Mouse (Mus musculus) liver, adult 2 months (tissue): ENCODE results near the gene Snx25. TPM values are rescaled to one million over a fixed set of nuclear protein-coding genes. Genes with fewer than 3 reads are reported as not detected.
A peak's percentile ranks its signal among the peaks of the same experiment; 100 is the strongest.

Source experiments
- DNase-seq: peaks from one replicate; pipeline ENCODE4 v3.0.0-alpha.2; 2011; ENCODE audit warnings: low read depth, low spot score; ENCODE audit errors: extremely low read depth
- H3K27ac ChIP-seq: fragments of 200-500 bp; replicated peaks from 2 replicates; pipeline ENCODE4 v1.5.1; 2012; ENCODE audit warnings: low read depth, mild to moderate bottlenecking, control low read depth, inconsistent platforms, low read length; ENCODE audit not compliant: insufficient read depth
- H3K27me3 ChIP-seq: fragments of 200-500 bp; 2 replicates; pipeline ENCODE4 v1.6.1; 2012; ENCODE audit warnings: mild to moderate bottlenecking, moderate library complexity, low read length, inconsistent platforms; ENCODE audit not compliant: control insufficient read depth, insufficient read depth
- H3K36me3 ChIP-seq: fragments of 200-500 bp; 2 replicates; pipeline ENCODE4 v1.6.1; 2012; ENCODE audit warnings: low read length, inconsistent platforms; ENCODE audit not compliant: control insufficient read depth, insufficient read depth
- H3K4me1 ChIP-seq: fragments of 200-500 bp; 2 replicates; pipeline ENCODE4 v1.6.1; 2011; ENCODE audit warnings: low read length; ENCODE audit not compliant: control insufficient read depth, insufficient read depth
- H3K4me3 ChIP-seq: fragments of 200-500 bp; 2 replicates; pipeline ENCODE4 v1.5.1; 2011; ENCODE audit warnings: low read depth, mild to moderate bottlenecking, control low read depth, low read length, moderate library complexity; ENCODE audit not compliant: insufficient read depth
- H3K79me2 ChIP-seq: fragments of 200-500 bp; 2 replicates; pipeline ENCODE4 v1.6.1; 2012; ENCODE audit warnings: inconsistent platforms, mild to moderate bottlenecking, low read length, moderate library complexity; ENCODE audit not compliant: control insufficient read depth, insufficient read depth
- H3K9ac ChIP-seq: fragments of 200-500 bp; 2 replicates; pipeline ENCODE4 v1.6.1; 2012; ENCODE audit warnings: low read depth, mild to moderate bottlenecking, control low read depth, inconsistent platforms, low read length
- CTCF ChIP-seq: fragments of 200-500 bp; IDR thresholded peaks from 2 replicates; pipeline ENCODE4 v1.5.1; 2011; ENCODE audit warnings: low read depth, low read length, control low read depth
- POLR2A ChIP-seq: fragments of 200-500 bp; IDR thresholded peaks from 2 replicates; pipeline ENCODE4 v1.6.1; 2011; ENCODE audit warnings: low read length, control low read depth; ENCODE audit not compliant: insufficient read depth; ENCODE audit errors: extremely low read depth
- WGBS: fragments of 180-500 bp; shearing (Covaris S2); methylation state at CpG from one replicate; pipeline ENCODE4 v1.1.7; 2018; 5-methylcytosine and 5-hydroxymethylcytosine counted together
- polyA plus RNA-seq: library from polyadenylated mRNA; depleted of rRNA; stranded (reverse); fragments of >200 nt; gene quantifications from 2 replicates; pipeline ENCODE4 v1.2.3, GENCODE M21; 2012
- total RNA-seq: library from RNA; depleted of rRNA; stranded (reverse); fragments of >200 nt; gene quantifications from 2 replicates; pipeline ENCODE4 v1.2.3, GENCODE M21; 2014

The Snx25 gene
- total and polyA plus RNA-seq, 2 experiments: 3.0 to 10.7 TPM

DNA sequence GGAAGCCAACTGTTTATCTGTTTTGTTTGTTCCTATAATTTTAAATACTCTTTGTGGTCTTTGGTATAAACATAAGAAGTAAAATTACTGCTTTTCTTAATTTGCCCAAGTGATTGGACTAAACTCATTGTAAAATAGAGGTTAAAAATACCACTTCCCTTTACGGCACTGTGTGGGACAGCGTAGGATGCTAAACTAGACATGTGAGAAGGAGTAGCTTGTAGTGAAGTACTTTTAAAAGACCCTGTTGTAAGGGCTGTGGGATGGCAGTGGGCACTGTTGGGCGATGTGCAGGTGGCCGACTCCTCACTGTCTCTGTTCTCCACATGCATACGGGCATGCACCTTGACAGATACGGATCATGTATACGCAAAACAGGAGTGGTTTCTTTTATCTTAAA lies 28.2 kb upstream of the Snx25 start:
- 98% methylated on average over 7 of the region's 7 CpGs for WGBS
- TF ChIP-seq CTCF (no peak), POLR2A (no peak)
- H3K9ac ChIP-seq: no peak overlapping the region

DNA sequence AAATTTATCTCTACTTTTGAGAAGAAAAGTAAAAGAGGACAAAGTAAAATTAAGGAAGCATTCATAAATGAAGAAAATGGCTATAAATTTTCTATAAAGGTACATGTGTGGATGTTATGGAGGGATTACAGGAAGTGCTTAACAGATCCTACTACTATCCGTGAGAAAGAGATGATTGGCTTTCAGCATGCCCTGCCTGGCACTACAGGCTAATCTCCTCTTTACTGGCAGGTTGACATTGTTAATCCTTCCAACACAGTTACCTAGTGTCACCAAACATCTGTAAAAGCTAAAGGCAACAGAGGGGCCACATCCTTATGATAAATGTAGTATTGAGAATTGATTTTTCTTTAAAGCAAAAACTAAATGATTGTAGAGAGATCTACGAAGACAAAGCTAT lies 21.7 kb upstream of the Snx25 start:
- Histone ChIP-seq H3K4me3 (no peak overlapping the region), H3K36me3 (peaks cover 14% of the 10 kb centered on the region), H3K27ac (no peak overlapping the region), H3K27me3 (no peaks in the 10 kb centered on the region), H3K79me2 (peaks cover 3% of the 10 kb centered on the region; the same call in 1 of the 2 replicates), H3K9ac (no peak overlapping the region), H3K4me1 (peaks cover 3% of the 10 kb centered on the region; the same call in 1 of the 2 replicates)
- TF ChIP-seq POLR2A: no peak
- no peak for TF ChIP-seq CTCF
- 87% methylated on average over 2 of the region's 2 CpGs for WGBS
- DNase-seq: no peak

More for the DNA sequence above, 28.2 kb upstream of the Snx25 start:
- Histone ChIP-seq H3K4me1 (no peaks in the 10 kb centered on the region), H3K27ac (no peak overlapping the region), H3K4me3 (no peak overlapping the region), H3K27me3 (no peaks in the 10 kb centered on the region), H3K79me2 (peaks cover 4% of the 10 kb centered on the region; the same call in 1 of the 2 replicates), H3K36me3 (peaks cover 13% of the 10 kb centered on the region)
- no peak for DNase-seq

DNA sequence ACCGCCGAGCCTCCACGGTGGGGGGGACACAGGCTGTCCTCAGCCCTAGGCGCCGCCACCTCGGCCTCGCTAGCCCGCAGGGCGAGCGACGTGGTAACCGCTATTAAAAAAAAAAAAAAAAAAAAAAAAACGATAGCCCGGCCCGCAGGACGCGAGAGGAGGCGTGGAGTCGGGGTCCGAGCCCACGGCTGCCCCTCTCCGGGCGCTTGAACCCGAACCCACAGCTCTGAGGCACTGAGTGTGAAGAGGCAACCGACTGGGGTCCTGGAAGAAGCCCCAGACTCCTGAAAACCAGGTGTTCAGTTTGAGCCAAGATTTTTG lies 11.9 kb upstream of the Snx25 start:
- under 1% methylated on average over 24 of the region's 25 CpGs for WGBS
- Histone ChIP-seq H3K9ac (peak overlapping the region; percentile 95), H3K27ac (peak overlapping the region; percentile 68), H3K27me3 (no peaks in the 10 kb centered on the region), H3K4me1 (peaks cover 6% of the 10 kb centered on the region; the same call in 1 of the 2 replicates), H3K79me2 (peaks cover 5% of the 10 kb centered on the region; the same call in 1 of the 2 replicates), H3K4me3 (peak overlapping the region; percentile 88), H3K36me3 (no peaks in the 10 kb centered on the region)
- TF ChIP-seq CTCF: no peak
- no peak for TF ChIP-seq POLR2A
- no peak for DNase-seq

DNA sequence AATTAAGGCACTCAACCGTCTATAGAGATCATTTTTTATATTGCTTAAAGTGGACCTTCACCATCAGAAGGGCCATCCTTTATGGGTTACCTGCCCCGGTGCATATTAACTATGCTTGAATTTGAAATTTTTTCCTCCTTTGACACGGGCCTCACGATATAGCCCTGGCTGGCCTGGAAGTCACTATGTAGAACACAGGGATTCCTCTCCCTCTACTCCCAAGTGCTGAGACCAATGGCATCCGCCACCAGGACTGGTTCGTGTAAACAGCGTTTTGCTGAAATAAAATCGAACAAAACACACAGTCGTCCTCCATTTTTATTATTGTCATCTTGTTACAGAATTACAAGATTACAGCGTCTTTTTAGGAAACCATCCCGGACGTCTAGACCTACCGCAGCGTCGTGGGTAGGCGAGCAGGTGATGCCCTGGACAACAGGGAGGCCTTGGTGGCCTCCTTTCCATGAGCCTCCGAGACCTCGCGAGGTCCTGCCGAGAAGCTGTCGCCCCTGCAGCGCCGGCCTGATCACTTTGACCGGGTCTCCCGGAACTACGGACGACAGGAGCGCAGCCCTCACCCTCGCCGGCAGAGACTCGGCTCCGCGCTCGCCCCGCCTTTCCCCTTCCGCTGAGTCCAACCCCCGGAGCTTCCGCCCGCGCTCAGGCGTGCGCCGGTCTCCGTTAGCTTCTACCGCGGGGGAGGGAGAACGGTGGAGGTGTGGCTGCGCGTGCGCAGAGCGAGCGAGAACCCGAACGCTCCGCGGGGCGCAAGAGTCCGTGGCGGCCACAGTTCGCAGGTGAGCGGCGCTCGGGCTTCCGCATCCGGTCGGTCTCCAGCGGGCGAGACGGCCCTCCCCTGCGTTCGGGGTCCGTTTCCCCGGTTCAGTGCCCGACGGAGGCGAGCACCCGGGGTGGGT lies 11.3 kb upstream of the Snx25 start:
- TF ChIP-seq POLR2A: peak; percentile 90
- TF ChIP-seq CTCF: no peak
- Histone ChIP-seq H3K27me3 (no peaks in the 10 kb centered on the region), H3K27ac (peak overlapping the region; percentile 68), H3K36me3 (no peaks in the 10 kb centered on the region), H3K4me1 (peaks cover 6% of the 10 kb centered on the region; the same call in 1 of the 2 replicates), H3K4me3 (peak overlapping the region; percentile 88), H3K79me2 (peaks cover 5% of the 10 kb centered on the region; the same call in 1 of the 2 replicates), H3K9ac (peak overlapping the region; percentile 95)
- DNase-seq: peak; percentile 87
- under 1% methylated on average over 77 of the region's 77 CpGs for WGBS

DNA sequence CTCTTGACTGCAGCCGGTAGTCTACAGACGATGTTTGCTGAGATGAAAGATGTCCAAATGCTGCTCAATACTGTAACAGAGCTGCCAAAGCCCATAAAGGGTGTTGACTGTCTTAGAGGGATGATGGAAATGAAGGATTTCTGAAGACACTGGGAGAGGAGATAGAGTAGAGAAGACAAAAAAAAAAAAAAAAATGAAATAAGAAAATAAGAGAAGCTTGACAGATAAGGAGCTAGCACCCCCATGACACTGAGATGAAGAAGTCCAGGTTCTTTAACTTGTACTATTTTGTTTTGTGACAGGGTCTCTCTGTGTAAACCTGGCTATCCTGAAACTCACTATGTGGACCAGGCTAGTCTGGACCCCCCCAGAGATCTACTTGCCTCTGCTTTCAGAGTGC lies 1.1 kb upstream of the Snx25 start:
- Histone ChIP-seq H3K79me2 (peaks cover 10% of the 10 kb centered on the region), H3K27ac (no peak overlapping the region), H3K36me3 (no peaks in the 10 kb centered on the region), H3K4me3 (no peak overlapping the region), H3K4me1 (peaks cover 4% of the 10 kb centered on the region; the same call in 1 of the 2 replicates), H3K27me3 (no peaks in the 10 kb centered on the region), H3K9ac (no peak overlapping the region; the same call in 1 of the 2 replicates)
- 4% methylated on average over 2 of the region's 2 CpGs for WGBS
- DNase-seq: no peak
- TF ChIP-seq CTCF (no peak), POLR2A (no peak)
